8 mouse cellular contexts compared by ENCODE assay signal in genomic region chr8:120369956-120370355, GRCm38 (mm10).
DNase-seq lines count a peak whose midpoint lies in the region; ATAC-seq and TF ChIP-seq lines count a peak whose summit lies in the region.

No protein-coding gene starts in this region.

- H3K36me3 ChIP-seq in heart, embryonic 12.5 days: no peaks in the 10 kb centered on the region
- H3K36me3 ChIP-seq in limb, embryonic 12.5 days: no peaks in the 10 kb centered on the region
- no peaks in the 10 kb centered on the region for H3K36me3 ChIP-seq in spleen, adult 2 months (ENCODE audit: control insufficient read depth, insufficient read depth, low read length)
- no peaks in the 10 kb centered on the region for H3K36me3 ChIP-seq in forebrain, embryonic 13.5 days (ENCODE audit: poor library complexity, severe bottlenecking)

- H3K4me2 ChIP-seq in heart, embryonic 12.5 days: peak overlapping the region; percentile 41
- no peak overlapping the region for H3K4me2 ChIP-seq in limb, embryonic 12.5 days
- H3K4me2 ChIP-seq in forebrain, embryonic 13.5 days: no peak overlapping the region

- H3K27ac ChIP-seq in heart, embryonic 12.5 days (ENCODE audit: poor library complexity, severe bottlenecking): peak overlapping the region; percentile 80
- no peak overlapping the region; the same call in 1 of the 2 replicates for H3K27ac ChIP-seq in limb, embryonic 12.5 days
- peak overlapping the region; percentile 48 for H3K27ac ChIP-seq in spleen, adult 2 months (ENCODE audit: insufficient read depth, low read length)
- H3K27ac ChIP-seq in forebrain, embryonic 13.5 days: no peak overlapping the region

- peak overlapping the region; percentile 42 for H3K9ac ChIP-seq in heart, embryonic 12.5 days
- H3K9ac ChIP-seq in limb, embryonic 12.5 days (replicated peaks): 0 out of 2 replicates have a peak overlapping the region, but pooled peaks have one; percentile 19
- no peak overlapping the region for H3K9ac ChIP-seq in forebrain, embryonic 13.5 days

- TF ChIP-seq POLR2A in spleen, adult 2 months (IDR thresholded peaks at IDR 0.05; ENCODE audit: low read depth, low read length): no peak

- H3K27me3 ChIP-seq in heart, embryonic 12.5 days (replicated peaks): no peaks in the 10 kb centered on the region
- H3K27me3 ChIP-seq in limb, embryonic 12.5 days: no peaks in the 10 kb centered on the region
- H3K27me3 ChIP-seq in spleen, adult 2 months (ENCODE audit: control insufficient read depth, insufficient read depth, low read length): no peaks in the 10 kb centered on the region
- H3K27me3 ChIP-seq in forebrain, embryonic 13.5 days: no peaks in the 10 kb centered on the region; the same call in 1 of the 2 replicates

- peaks cover 95% of the 10 kb centered on the region for H3K4me1 ChIP-seq in heart, embryonic 12.5 days (replicated peaks)
- H3K4me1 ChIP-seq in limb, embryonic 12.5 days (replicated peaks): peaks cover 56% of the 10 kb centered on the region
- H3K4me1 ChIP-seq in spleen, adult 2 months (ENCODE audit: control insufficient read depth, insufficient read depth, insufficient read length): peaks cover 7% of the 10 kb centered on the region
- H3K4me1 ChIP-seq in forebrain, embryonic 13.5 days: peaks cover 60% of the 10 kb centered on the region

- WGBS in heart, embryonic 12.5 days: 24% methylated on average over 7 of the region's 7 CpGs
- whole genome bisulfite sequencing in limb, embryonic 12.5 days: 54% methylated on average over 7 of the region's 7 CpGs
- 42% methylated on average over 7 of the region's 7 CpGs for WGBS in spleen, adult 2 months
- WGBS in forebrain, embryonic 13.5 days: 74% methylated on average over 7 of the region's 7 CpGs

- DNase-seq in gastrocnemius, postnatal 14 days: peak; percentile 56
- no peak for DNase-seq in gastrocnemius, postnatal 10 days
- DNase-seq in adrenal gland, adult 8-10 months: peak; percentile 75
- DNase-seq in spleen, adult 2 months (ENCODE audit: low read depth in 1 of 2, low spot score in 2 of 2): no peak
- DNase-seq in thymus, adult 18-20 months: no peak

- no peaks in the 10 kb centered on the region for H3K9me3 ChIP-seq in heart, embryonic 12.5 days (replicated peaks)
- no peaks in the 10 kb centered on the region for H3K9me3 ChIP-seq in limb, embryonic 12.5 days
- no peaks in the 10 kb centered on the region for H3K9me3 ChIP-seq in forebrain, embryonic 13.5 days (replicated peaks)

- intact Hi-C loops in gastrocnemius, postnatal 14 days (cut with DNase I; ENCODE audit: low total_unique reads): loop anchor here (5.0 kb wide), 1 partner anchor 43 kb away; no protein-coding TSS in a partner anchor

- TF ChIP-seq CTCF in spleen, adult 2 months (IDR thresholded peaks at IDR 0.05; ENCODE audit: extremely low read depth, insufficient read depth, insufficient read length, insufficient replicate concordance): no peak

- no peak overlapping the region for H3K4me3 ChIP-seq in heart, embryonic 12.5 days
- H3K4me3 ChIP-seq in limb, embryonic 12.5 days (replicated peaks): no peak overlapping the region
- H3K4me3 ChIP-seq in spleen, adult 2 months (ENCODE audit: extremely low read depth, insufficient read depth, insufficient read length): no peak overlapping the region
- no peak overlapping the region for H3K4me3 ChIP-seq in forebrain, embryonic 13.5 days

- peak; percentile 55 for ATAC-seq in heart, embryonic 12.5 days (ENCODE audit: insufficient number of reproducible peaks, low FRiP score)
- ATAC-seq in limb, embryonic 12.5 days (ENCODE audit: insufficient number of reproducible peaks, insufficient read depth, low FRiP score, low TSS enrichment, low read depth): no peak
- ATAC-seq in forebrain, embryonic 13.5 days: no peak

Comparison
In these comparisons a context has a peak if more than half of its experiments do, and no peak if none do; other contexts are left out.
1. DNase-seq: peak in gastrocnemius, postnatal 14 days (single experiment) and adrenal gland, adult 8-10 months (single experiment); none in gastrocnemius, postnatal 10 days (single experiment), spleen, adult 2 months (0 of 2) and thymus, adult 18-20 months (0 of 2).
2. H3K27ac ChIP-seq: peak in heart, embryonic 12.5 days (single experiment) and spleen, adult 2 months (single experiment); none in limb, embryonic 12.5 days (single experiment) and forebrain, embryonic 13.5 days (single experiment).